10 mouse cellular contexts compared by ENCODE assay signal in the genomic region with DNA sequence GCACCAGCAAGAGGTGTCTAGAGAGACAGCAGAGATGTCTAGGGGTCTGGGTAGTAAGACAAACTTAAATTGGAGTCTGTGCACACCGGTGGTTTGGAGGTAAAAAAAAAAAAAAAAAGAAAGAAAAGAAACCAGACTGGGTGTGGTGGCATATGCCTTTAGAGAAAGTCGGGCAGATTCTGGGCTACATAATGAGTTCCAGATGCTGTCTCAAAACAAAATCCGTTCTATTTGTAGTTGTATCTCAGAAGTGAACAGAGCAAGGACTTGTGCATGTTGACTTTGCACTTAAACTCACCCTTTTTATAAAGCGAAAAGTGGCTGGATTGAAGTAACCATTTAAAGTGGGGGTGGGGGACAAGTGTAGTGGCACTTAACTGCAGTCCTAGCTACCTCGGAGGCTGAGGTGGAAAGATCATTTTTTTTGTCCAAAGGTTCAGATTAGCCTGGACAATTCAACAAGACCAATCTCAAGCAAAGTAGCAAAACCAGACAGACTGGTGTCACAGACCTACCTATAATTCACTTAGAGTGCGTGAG. TPM values are rescaled to one million over a fixed set of nuclear protein-coding genes. Genes with fewer than 3 reads are reported as not detected.
A peak's percentile ranks its signal among the peaks of the same experiment; 100 is the strongest.
DNase-seq lines count a peak whose midpoint lies in the region; ATAC-seq and TF ChIP-seq lines count a peak whose summit lies in the region.
"Had no signal": no experiment of that assay in that cellular context is flagged by ENCODE, and none has a peak within 500 bp of the region (broad histone marks: within the 10 kb centered on the region; RNA-seq: fewer than 3 reads in every experiment).

No protein-coding gene starts in this region.

- H3K4me2 ChIP-seq in limb, embryonic 15.5 days, result no peak overlapping the region

- H3K4me3 ChIP-seq in embryonic fibroblast, embryonic 13.5 days (ENCODE audit: insufficient read depth, low read length), result no peak overlapping the region
- H3K4me3 ChIP-seq in limb, embryonic 15.5 days, result no peak overlapping the region

- no peak for TF ChIP-seq POLR2A in embryonic fibroblast, embryonic 13.5 days (IDR thresholded peaks at IDR 0.05; ENCODE audit: low read depth, low read length)

- no peaks in the 10 kb centered on the region for H3K27me3 ChIP-seq in limb, embryonic 15.5 days
- H3K27me3 ChIP-seq: heart, embryonic 15.5 days; liver, embryonic 13.5 days had no signal

- H3K4me1 ChIP-seq in embryonic fibroblast, embryonic 13.5 days (ENCODE audit: control insufficient read depth, insufficient read depth, low read length), result peaks cover 13% of the 10 kb centered on the region
- peaks cover 40% of the 10 kb centered on the region for H3K4me1 ChIP-seq in limb, embryonic 15.5 days

- ATAC-seq in limb, embryonic 15.5 days (ENCODE audit: insufficient number of reproducible peaks, low FRiP score, low TSS enrichment, low read depth), result no peak

- DNase-seq in 3T3-L1 (ENCODE audit: low read depth, low spot score), result peak; percentile 65
- DNase-seq in NIH3T3 (ENCODE audit: low read depth), result peak; percentile 63
- no peak for DNase-seq in right cerebral cortex, postnatal 25 days
- DNase-seq in retina, embryonic 14.5 days (ENCODE audit: low spot score), result no peak
- no peak for DNase-seq in thymus, postnatal 14 days

- TF ChIP-seq CTCF in embryonic fibroblast, embryonic 13.5 days (IDR thresholded peaks at IDR 0.05; ENCODE audit: borderline replicate concordance, insufficient read depth, low read length), result no peak

- H3K36me3 ChIP-seq in limb, embryonic 15.5 days, result peaks cover 5% of the 10 kb centered on the region; the same call in 1 of the 2 replicates
- H3K36me3 ChIP-seq: heart, embryonic 15.5 days had no signal

- H3K27ac ChIP-seq in embryonic fibroblast, embryonic 13.5 days (ENCODE audit: insufficient read depth, low read length), result peak overlapping the region; percentile 31; the same call in 1 of the 2 replicates
- peak overlapping the region; percentile 50 for H3K27ac ChIP-seq in limb, embryonic 15.5 days
- H3K27ac ChIP-seq: liver, embryonic 13.5 days had no signal

- no peak overlapping the region for H3K9ac ChIP-seq in limb, embryonic 15.5 days
- H3K9ac ChIP-seq: liver, embryonic 13.5 days had no signal

- 25% methylated on average over 6 of the region's 6 CpGs for WGBS in limb, embryonic 15.5 days

- H3K9me3 ChIP-seq in limb, embryonic 15.5 days, result no peaks in the 10 kb centered on the region
- H3K9me3 ChIP-seq: heart, embryonic 15.5 days; hindbrain, embryonic 10.5 days; liver, embryonic 13.5 days had no signal

RNA-seq across cellular contexts. Expression of a gene that starts 0.9 kb away (rescaled TPM):
- polyA plus RNA-seq in embryonic fibroblast, embryonic 13.5 days (2011; ENCODE audit: insufficient read length, low read depth, missing spikeins), result 17.4 and 24.8 TPM in 2 replicates
- 22.0 and 27.9 TPM in 2 replicates for polyA plus RNA-seq in limb, embryonic 15.5 days (2015; fragmentation: Nextera tagmentation; extraction: Ambion mirVana)

RNA-seq across cellular contexts. Expression of a gene that starts 54.5 kb away (rescaled TPM):
- 2.9 and 4.9 TPM in 2 replicates for polyA plus RNA-seq in embryonic fibroblast, embryonic 13.5 days (2011; ENCODE audit: insufficient read length, low read depth, missing spikeins)
- polyA plus RNA-seq in limb, embryonic 15.5 days (2015; fragmentation: Nextera tagmentation; extraction: Ambion mirVana), result 20.0 and 42.6 TPM in 2 replicates

Comparison
In these comparisons a context has a peak if more than half of its experiments do, and no peak if none do; other contexts are left out.
1. DNase-seq: peak in 3T3-L1 (single experiment) and NIH3T3 (single experiment); none in right cerebral cortex, postnatal 25 days (single experiment), retina, embryonic 14.5 days (single experiment) and thymus, postnatal 14 days (single experiment).